Comparison of ENCODE assay signal across 17 mouse cellular contexts in genomic region chr4:117752469-117752868, GRCm38 (mm10). TPM values are rescaled to one million over a fixed set of nuclear protein-coding genes. Genes with fewer than 3 reads are reported as not detected.
"Had no signal": no experiment of that assay in that cellular context is flagged by ENCODE, and none has a peak within 500 bp of the region (broad histone marks: within the 10 kb centered on the region; RNA-seq: fewer than 3 reads in every experiment).

No protein-coding gene starts in this region.

RNA-seq across cellular contexts. Expression of gene Klf17, which starts 13.0 kb away (rescaled TPM):
- total RNA-seq: megakaryocyte progenitor cell, adult 5-6 weeks; midbrain, postnatal 0 days; monocyte, adult 5-6 weeks; neutrophil, adult 5-6 weeks had no signal
- polyA plus RNA-seq: liver, embryonic 16.5 days; lung, adult 2 months; lung, embryonic 15.5 days; lung, postnatal 0 days; macrophage; midbrain, embryonic 11.5 days; midbrain, embryonic 13.5 days; midbrain, embryonic 15.5 days; midbrain, postnatal 0 days; neural tube, embryonic 12.5 days; neural tube, embryonic 14.5 days had no signal

RNA-seq across cellular contexts. Expression of gene Gm12845, which starts 28.3 kb away (rescaled TPM):
- total RNA-seq: megakaryocyte progenitor cell, adult 5-6 weeks; midbrain, postnatal 0 days; monocyte, adult 5-6 weeks; neutrophil, adult 5-6 weeks had no signal
- polyA plus RNA-seq: liver, embryonic 16.5 days; lung, adult 2 months; lung, embryonic 15.5 days; lung, postnatal 0 days; macrophage; midbrain, embryonic 11.5 days; midbrain, embryonic 13.5 days; midbrain, embryonic 15.5 days; midbrain, postnatal 0 days; neural tube, embryonic 12.5 days; neural tube, embryonic 14.5 days; stomach, embryonic 14.5 days; stomach, embryonic 16.5 days; thymus, postnatal 0 days had no signal
